Mouse (Mus musculus) urinary bladder, postnatal 0 days (tissue): ENCODE data around the gene Zan. TPM values are rescaled to one million over a fixed set of nuclear protein-coding genes. Genes with fewer than 3 reads are reported as not detected.

Experiments
- polyA plus RNA-seq: library from polyadenylated mRNA; unstranded; fragments of >200 nt; fragmentation: Nextera tagmentation; extraction: Ambion mirVana; gene quantifications from 2 replicates; pipeline ENCODE4 v1.2.1, GENCODE M21; 2015

The Zan gene
- polyA plus RNA-seq: 0.08 and 0.11 TPM in 2 replicates

DNA sequence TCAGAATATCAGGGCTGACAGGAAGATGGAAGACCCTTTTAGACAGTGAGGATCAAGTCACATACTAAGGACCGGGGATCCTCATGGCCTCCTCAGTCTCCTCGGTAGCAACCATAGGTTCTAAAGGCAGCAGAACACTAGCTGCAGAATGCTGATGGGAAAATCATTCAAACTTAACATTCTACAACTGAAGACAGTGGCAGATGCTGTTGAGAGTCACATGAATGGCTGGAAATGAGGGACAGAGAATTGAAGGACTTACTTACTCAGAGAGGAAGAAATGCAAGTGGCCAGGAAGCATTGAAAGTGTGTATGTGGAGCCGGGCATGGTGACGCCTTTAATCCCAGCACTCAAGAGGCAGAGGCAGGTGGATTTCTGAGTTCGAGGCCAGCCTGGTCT lies at the start of gene Zan:
TSS of gene Zan (minus strand) at position 101 of the 400 bp plus-strand sequence.

DNA sequence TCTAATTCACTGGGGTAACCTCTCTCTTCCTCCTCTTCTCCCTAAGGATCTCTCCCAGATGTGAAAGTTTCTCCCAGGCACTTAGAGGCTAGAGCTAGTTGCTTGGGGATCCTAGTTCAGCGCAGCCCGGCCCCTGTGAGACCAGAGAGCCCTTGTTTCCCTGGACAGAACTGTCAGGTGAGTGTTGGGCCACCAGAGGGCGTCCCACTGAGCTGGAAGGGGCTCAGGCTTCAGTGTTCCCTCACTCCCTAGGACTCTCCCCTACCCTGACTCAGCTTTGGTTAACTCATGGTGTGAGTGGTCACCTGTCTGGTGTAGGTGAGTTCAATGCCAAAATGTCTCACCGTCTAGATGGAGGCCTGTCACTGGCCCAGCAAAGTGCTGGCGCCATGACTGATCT lies 41.6 kb upstream of the Zan start, which contains the start of gene Gigyf1:
TSS of gene Gigyf1 (plus strand) at position 113 of the 400 bp plus-strand sequence.

DNA sequence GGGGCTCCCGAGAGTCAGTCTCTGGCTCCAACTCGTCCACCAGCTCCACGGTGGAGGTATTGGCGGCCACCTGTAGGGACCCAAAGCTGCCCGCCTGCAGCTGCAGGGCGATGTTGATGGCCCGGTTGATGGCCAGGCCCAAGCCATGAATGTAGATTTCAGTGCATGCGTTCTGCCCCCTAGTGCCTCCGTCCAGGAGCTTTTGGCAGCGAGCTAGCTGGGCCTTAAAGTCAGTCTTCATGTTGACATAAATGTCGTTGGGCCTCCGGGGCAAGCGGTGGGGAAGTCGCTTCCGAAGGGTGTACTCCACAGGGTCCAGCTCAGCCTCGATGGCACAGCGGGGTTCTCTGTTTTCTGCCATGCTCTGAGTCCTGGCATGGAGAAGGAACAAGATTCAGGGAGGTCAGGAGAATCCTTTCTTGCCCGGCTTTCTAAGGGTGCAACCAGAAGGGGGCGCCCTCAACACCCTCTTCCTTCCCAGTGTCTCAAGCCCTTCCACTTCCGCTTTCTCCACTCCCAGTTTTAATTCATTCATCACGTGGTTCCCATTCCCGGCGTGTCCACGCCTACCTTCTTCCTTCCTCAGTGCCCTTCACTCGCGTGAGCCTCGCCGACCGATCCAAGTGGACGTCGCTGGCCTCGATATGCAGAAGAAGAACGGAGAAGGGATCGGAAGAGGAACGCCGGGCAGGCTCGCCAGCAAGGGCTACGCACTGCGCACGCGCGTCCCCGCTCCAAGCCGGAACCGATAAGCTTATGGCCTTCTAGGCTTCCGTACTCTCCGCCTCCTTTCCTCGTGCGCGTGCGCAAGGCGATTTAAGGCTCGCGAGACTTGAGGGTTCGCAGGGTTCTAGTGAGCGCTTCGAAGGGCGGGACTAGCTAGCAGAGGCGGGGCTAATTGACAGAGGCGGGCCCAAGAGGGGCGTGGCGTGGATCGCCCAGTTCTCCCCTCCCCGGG lies 25.1 kb upstream of the Zan start, which contains the start of gene Pop7:
TSS of gene Pop7 (minus strand) at position 810 of the 958 bp plus-strand sequence.

DNA sequence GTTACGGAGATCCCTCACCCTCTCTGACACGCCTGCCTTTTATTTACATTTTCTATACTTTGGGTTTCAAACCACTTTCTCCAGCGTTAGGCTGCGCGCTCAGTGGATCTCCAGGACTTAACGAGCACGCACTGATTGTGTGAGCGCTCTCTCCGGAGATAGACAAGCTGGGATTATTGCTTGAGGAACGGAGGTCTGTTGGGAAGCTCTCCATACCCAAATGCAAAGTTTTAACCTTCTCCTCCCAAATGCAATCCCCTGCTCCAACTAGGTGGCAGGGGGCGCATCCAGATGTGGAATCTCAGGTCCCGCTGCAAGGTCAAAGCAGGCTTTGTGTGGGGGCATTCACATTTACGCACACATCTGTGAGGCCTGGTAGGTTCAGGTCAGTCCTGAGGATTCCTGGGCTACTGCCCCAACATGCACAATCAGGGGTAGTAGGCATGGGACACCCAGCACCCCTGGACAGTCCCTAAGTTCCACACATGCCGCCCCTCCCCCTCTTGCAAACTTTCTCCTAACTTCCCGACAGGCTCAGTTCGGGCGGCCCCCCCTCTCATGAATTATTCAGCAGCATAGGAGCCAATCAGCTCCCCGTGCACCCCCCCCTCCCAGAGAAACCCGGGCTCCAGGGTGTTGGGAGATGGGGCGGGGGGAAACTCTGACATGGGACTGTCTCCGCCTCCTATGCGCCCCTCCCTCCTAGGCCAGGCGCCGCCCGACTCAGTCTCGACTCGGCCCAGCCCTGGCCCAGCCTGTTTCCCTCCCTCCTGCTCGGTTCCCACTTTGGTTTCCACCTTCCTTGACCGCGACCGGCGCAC lies 127.3 kb downstream of the Zan start, which contains the start of gene Ephb4:
TSS of gene Ephb4 (plus strand) at position 726 of the 821 bp plus-strand sequence.

DNA sequence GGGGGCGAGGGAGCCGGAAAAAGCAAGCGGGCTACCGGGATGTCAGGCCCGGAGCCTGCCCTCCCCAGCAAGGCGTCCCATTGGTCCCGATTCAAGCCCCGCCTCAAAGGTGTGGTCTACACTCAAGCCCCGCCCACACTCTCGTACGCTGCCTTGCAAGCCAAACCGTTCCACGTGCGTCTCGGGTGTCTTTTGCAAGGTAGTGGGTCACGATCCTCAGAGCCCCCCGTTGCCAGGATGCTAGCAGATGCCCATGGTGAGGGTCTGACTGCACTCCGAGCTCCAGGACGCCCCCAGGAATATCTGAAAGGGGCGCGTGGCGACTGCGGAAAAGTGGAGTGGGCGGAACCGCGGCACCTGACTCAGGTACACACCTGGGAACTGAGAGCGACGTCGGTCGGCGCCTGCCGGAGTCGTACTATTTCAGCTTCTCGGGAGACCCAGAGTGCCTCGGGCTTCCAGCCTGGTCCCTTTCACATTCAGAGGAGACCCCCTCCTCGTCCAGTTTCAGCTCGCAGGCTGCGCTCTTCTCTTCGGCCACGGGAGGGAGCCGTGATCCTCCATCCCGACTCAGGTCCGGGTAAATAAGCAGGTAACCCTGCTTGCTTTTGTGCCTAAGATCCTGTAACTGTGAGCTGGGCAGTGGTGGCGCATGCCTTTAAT lies 143.2 kb downstream of the Zan start, which contains the start of gene Slc12a9:
TSS of gene Slc12a9 (minus strand) at position 86 of the 663 bp plus-strand sequence.

Other genes starting within 250 kb of the Zan start
- 0.51 and 0.58 TPM in 2 replicates for gene Ache, start 189.5 kb downstream of the Zan start, polyA plus RNA-seq
- 7.9 and 9.2 TPM in 2 replicates for gene Ufsp1, start 182.4 kb downstream of the Zan start, polyA plus RNA-seq
- gene Srrt, start 169.4 kb downstream of the Zan start, polyA plus RNA-seq: 36.3 and 36.5 TPM in 2 replicates
- gene Trip6, start 162.7 kb downstream of the Zan start, polyA plus RNA-seq: 62.3 and 68.0 TPM in 2 replicates
- 6.9 and 8.4 TPM in 2 replicates for gene Slc12a9, start 143.5 kb downstream of the Zan start, polyA plus RNA-seq
- gene Ephb4, start 127.0 kb downstream of the Zan start, polyA plus RNA-seq: 13.3 and 15.7 TPM in 2 replicates
- 36.8 and 39.2 TPM in 2 replicates for gene Pop7, start 25.5 kb upstream of the Zan start, polyA plus RNA-seq
- gene Gigyf1, start 41.5 kb upstream of the Zan start, polyA plus RNA-seq: 5.4 and 7.0 TPM in 2 replicates
- gene Epo, start 56.2 kb upstream of the Zan start, polyA plus RNA-seq: not detected in 2 replicates
- gene Gnb2, start 56.4 kb upstream of the Zan start, polyA plus RNA-seq: 303 and 312 TPM in 2 replicates
- gene Actl6b, start 76.5 kb upstream of the Zan start, polyA plus RNA-seq: 0.14 TPM in 1 of 2 replicates, not detected in the other
- gene Tfr2, start 92.8 kb upstream of the Zan start, polyA plus RNA-seq: 0.59 and 0.67 TPM in 2 replicates
- gene Mospd3, start 124.0 kb upstream of the Zan start, polyA plus RNA-seq: 23.9 and 25.0 TPM in 2 replicates
- gene Pcolce, start 136.7 kb upstream of the Zan start, polyA plus RNA-seq: 197 and 226 TPM in 2 replicates
- gene Fbxo24, start 151.9 kb upstream of the Zan start, polyA plus RNA-seq: 0.28 and 0.29 TPM in 2 replicates
- gene Lrch4, start 152.1 kb upstream of the Zan start, polyA plus RNA-seq: 22.2 and 25.0 TPM in 2 replicates
- gene Gm20605, start 152.1 kb upstream of the Zan start, polyA plus RNA-seq: 4.4 and 6.3 TPM in 2 replicates
- 2.6 and 3.3 TPM in 2 replicates for gene Sap25, start 164.3 kb upstream of the Zan start, polyA plus RNA-seq
- 0.06 and 0.18 TPM in 2 replicates for gene Irs3, start 168.7 kb upstream of the Zan start, polyA plus RNA-seq
- 17.8 and 25.5 TPM in 2 replicates for gene Agfg2, start 207.7 kb upstream of the Zan start, polyA plus RNA-seq